Mouse (Mus musculus) erythroid progenitor cell, adult 5-6 weeks (primary cell): Measurements from ENCODE around the gene Spats2. TPM values are rescaled to one million over a fixed set of nuclear protein-coding genes. Genes with fewer than 3 reads are reported as not detected.
"Not testable (repeated sequence)": the region's sequence is repeated elsewhere in the genome, so short reads cannot be mapped to it uniquely, and the experiment has no call there.

ENCODE experiments used
- ATAC-seq: replicated peaks from 2 replicates; pipeline ENCODE4 v1.8.0; 2016; ENCODE audit warnings: moderate number of reproducible peaks, mild to moderate bottlenecking, moderate TSS enrichment, inconsistent platforms; ENCODE audit not compliant: poor library complexity, low FRiP score, severe bottlenecking
- total RNA-seq, 2 experiments: library from RNA; stranded (forward) in 1 of 2; stranded (reverse) in 1 of 2; fragments of 150-400 nt in 1 of 2; fragments of 186-747, 209-891 nt in 1 of 2; gene quantifications; 2 replicates each; pipeline versions ENCODE4 v1.2.3 to v1.2.4; 2015 to 2017; ENCODE audit warnings: low replicate concordance in 2 of 2

The Spats2 gene
- total RNA-seq, 2 experiments from 2014 or later: not detected

GRCm38 (mm10) chr15:99221315-99221952, 95.7 kb downstream of the Spats2 start:
- no peak for ATAC-seq

- no peak for ATAC-seq
These were observed 97.3 kb downstream of the Spats2 start for GRCm38 (mm10) chr15:99222794-99223584.

- no peak for ATAC-seq
These were observed 98.0 kb downstream of the Spats2 start for GRCm38 (mm10) chr15:99223585-99224207.

DNA sequence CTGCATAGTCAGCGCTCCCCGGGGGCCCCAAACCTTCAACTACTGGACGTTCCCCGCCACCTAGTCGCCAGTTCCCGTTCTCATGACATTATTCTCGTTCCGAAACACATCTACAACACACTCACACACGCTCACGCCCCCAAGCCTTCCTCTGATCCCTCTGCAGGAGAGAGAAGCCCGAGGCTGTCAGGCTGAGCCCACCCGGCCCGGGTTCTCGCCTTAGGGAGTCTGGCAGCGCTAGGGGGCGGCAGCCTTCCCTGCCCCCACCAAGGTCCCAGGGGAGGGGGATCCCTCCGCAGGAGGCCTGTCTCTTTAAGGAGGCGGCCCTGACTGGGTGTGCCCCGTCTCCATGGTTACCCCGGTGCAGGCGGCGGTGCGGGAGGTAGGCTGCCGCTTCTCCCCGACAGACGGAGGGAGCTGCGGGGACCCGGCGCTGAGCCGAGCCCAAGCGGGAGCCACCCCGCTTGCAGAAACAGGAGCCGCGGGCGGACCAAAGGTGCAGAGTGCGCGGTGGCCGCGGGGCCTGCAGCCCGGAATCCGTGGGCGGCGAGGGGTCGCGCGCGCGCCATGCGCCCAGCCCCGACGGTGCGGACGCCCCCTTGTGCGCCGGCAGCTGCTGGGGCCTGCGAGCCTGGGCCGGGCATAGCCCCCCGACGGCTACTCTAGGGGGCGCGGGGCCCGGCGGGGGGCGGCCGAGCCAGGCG, 98.6 kb downstream of the Spats2 start, which contains the start of gene Kcnh3:
TSS of gene Kcnh3 (plus strand) at position 654 of the 704 bp plus-strand sequence.
- ATAC-seq: no peak

DNA sequence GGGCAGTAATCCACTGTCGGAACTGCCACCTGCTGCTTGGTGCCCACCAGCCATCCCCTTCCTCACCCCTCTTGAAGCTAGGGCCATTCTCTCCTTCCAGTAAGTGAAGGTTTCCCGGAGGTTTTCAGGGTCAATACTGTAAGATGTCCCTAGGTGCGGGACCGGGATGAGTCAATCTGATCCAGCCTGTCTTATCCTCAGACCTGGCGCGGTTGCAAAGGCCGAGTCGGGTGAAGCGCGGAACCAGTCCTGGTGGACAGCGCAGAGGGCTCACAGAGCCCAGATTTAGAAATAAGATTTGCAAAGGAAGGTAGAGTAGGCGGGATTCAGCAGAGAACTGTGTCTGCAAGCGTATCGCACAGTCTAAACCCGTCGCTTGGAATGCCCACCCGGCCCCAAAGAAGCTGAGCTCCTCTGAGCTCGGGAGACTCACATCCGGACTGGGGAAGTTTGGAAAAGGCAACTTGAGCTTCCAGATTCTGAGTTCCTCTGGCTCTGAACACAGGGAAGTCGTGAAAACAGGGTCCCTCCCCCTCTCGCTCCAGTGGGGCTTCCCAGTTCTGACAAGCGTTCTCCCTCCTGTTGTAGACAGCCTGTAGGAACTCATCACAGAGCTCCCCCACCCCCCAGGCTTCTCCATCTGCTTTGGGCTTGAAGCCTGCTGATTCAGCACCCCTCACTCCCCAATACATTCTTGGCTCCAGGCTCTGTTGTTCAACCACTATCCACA, 99.5 kb downstream of the Spats2 start:
- ATAC-seq: no peak

DNA sequence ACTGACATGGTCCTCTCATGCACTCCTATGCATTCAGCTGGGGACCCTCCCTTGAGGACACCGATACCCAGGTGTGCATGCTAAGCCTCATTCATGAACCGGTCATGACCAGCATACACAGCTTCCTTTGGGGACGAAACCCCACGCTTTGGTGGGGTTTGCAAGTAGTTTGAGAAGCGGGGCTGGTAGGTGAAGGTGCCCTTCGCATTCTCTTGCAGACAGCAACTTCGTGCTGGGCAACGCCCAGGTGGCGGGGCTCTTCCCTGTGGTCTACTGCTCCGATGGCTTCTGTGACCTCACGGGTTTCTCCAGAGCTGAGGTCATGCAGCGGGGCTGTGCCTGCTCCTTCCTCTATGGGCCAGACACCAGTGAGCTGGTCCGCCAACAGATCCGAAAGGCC, 100.4 kb downstream of the Spats2 start:
- ATAC-seq: no peak

DNA sequence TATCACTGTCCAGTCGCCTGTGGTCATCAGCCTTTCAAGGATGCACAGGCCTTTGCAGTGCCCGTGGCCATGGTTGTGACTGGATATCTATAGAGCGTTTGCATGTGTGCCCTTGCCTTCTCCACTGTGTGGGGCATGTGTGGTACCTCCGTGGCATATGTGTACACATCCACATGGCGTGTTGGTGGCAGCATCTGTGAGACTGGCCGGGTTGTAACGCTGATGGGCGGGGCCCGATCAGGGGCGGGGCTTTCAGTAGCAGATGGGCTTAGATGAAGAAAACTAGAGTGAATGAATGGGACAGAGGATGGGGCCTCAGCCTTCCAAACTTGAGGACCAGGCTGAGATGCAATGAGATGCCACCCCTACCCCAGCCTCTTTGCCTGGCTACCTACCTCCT, 106.3 kb downstream of the Spats2 start:
- no peak for ATAC-seq

DNA sequence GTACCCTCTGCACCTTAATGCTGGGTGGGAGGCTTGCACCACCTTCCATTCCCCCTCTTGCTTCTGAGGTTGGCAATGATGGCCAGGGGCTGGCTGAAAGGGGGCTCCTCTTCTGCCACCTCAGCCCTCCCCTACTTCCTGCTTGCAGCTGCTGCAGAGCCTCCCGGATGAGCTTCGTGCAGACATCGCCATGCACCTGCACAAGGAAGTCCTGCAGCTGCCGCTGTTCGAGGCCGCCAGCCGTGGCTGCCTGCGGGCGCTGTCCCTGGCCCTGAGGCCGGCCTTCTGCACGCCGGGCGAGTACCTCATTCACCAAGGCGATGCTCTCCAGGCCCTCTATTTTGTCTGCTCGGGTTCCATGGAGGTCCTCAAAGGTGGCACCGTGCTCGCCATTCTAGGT, 108.0 kb downstream of the Spats2 start:
- ATAC-seq: no peak

GRCm38 (mm10) chr15:99234326-99235010, 108.8 kb downstream of the Spats2 start:
- ATAC-seq: no peak

DNA sequence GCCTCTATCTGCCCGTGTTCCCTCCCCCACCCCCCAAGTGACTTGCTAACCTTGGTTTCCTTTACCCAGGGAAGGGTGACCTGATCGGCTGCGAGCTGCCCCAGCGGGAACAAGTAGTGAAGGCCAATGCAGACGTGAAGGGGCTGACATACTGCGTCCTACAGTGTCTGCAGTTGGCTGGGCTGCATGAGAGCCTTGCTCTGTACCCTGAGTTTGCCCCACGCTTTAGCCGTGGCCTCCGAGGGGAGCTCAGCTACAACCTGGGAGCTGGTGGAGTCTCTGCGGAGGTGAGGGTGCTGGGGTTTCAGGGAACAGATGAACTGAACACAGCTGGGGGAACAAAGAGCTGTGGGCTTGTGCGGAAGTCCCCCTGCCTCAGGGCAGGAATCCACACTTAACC, 112.3 kb downstream of the Spats2 start:
- no peak for ATAC-seq

DNA sequence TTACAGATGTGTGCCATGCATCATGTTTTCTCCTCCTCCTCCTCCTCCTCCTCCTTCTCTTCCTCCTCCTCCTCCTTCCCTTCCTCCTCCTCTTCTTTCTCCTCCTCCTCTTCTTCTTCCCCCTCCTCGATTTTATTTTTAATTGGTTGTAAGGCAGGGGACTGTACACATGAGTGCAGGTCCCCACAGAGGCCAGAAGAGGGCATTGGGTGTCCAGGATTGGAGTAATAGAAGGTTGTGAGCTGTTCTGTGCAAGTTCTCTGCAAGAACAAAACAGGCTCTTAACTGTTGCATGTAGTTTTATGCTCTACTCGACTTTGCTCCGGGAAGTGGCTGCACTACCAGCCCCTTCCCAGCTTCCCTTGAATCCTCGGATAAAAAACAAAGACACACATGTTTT, 114.4 kb downstream of the Spats2 start:
- ATAC-seq: no peak

GRCm38 (mm10) chr15:99241249-99241648, 115.5 kb downstream of the Spats2 start:
- no peak for ATAC-seq

GRCm38 (mm10) chr15:99242045-99242444, 116.3 kb downstream of the Spats2 start:
- ATAC-seq: no peak

DNA sequence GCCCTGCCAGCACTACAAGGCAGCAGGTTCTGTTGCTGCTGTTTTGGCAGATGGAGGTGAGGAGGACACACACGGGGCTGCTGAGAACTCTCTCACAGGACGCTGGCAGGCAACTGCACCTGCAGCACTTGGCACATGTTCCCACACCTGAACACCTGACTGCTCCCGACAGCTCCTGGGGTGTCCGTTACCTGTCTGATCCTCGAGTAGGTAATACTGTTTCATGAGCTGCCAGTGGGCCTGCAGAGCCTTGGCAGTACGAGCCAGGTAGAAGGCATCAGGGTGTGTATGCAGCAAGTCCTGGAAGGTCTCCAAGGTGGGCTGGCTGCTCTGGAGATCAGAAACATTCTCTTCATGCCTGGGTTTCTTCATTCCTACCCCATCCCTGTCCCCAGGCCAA, 121.0 kb downstream of the Spats2 start:
- not testable (repeated sequence) for ATAC-seq

GRCm38 (mm10) chr15:99248972-99249371, 123.3 kb downstream of the Spats2 start:
- no peak for ATAC-seq

DNA sequence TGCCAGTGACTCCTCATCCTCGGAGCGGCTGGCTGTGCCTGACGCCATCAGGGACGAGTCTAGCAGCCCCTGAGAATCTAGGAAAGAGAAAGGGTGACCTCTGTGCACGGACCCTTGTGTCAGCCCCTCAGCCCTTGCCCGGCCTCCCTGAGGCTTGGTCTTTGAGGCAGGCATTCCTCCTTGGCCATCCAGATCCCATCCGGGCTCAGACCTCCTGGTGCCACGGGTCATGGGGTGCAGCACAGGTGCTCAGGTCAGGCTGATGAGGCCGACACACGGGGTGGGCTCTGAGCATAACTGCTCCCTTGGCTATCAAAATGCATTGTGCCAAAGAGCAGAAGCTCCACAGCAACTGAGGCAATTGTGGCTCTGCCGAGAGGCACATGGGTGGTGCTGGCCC, 124.2 kb downstream of the Spats2 start:
- no peak for ATAC-seq

DNA sequence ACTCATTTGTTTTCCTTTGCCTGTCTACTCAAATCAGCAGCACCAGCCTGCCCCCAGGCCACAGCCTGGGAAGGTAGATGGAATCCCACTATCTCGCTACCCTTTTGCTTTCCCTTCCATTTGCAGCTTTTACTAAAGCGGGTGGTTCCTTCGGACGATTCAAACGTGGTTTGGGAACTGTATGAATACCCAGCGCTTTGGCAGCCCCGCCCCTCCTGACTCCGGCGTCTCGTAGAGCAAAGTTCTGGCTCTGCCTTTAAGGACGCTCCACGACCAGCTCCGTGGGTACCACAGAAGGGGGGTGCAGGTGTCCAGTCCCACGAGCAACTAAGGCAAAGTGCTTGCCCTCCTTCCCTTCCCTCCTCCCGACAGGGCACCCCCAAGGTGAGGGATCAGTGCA, 125.4 kb downstream of the Spats2 start:
- peak; percentile 32 for ATAC-seq

DNA sequence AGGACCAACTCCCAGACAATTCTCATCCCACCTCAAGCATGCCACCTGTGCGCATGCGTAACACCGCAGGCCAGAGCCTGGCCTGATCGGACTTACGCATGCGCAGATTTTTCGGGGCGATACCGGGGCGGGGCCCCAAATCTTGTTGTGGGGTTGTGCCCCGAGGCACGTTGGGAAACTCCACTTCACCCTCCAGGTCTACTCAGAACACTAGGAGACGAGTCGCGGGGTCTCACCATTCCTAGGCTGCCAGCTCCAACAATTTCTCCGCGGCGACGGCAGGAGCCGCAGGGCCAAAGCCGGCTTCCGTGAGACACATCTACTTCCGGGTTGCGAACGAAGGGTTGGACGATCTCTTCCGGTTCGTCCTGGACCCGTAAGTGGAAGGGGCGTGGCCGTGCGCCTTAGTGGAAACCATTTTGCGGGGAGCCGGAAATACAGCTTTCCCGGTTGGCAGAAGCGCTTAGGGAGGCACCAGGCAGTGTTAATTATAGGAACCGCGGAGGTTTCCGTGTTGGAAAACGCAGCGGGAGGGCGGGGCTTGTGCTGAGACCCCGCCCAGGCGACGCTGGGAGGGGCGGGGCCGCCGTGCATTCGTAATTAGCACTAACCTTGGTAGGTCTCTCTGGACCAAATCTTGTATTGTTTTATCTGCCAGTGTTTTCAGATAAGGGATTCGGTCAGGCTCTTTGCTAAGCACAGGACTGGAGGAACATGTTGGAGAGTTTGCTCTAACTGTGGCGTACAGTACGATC, 126.1 kb downstream of the Spats2 start, which contains the start of gene Mcrs1:
TSS of gene Mcrs1 (minus strand) at position 336 of the 755 bp plus-strand sequence.
- ATAC-seq: peak; percentile 89
